Mouse (Mus musculus) inflammation-experienced regulatory T-cells, adult 6 months (primary cell): ENCODE measurements around the gene Ndufb7. TPM values are rescaled to one million over a fixed set of nuclear protein-coding genes. Genes with fewer than 3 reads are reported as not detected.
"Not testable (repeated sequence)": the region's sequence is repeated elsewhere in the genome, so short reads cannot be mapped to it uniquely, and the experiment has no call there.

Source experiments
- ATAC-seq: one replicate; pipeline ENCODE4 v1.8.0; 2017
- polyA plus RNA-seq, 3 experiments: library from polyadenylated mRNA; unstranded; fragments of 100-300 nt; shearing (Covaris generic); gene quantifications; one replicate each; pipeline ENCODE4 v1.2.1; 2017

Gene Ndufb7
- polyA plus RNA-seq: 100 to 1,000 TPM; 284 to 389 (median 291) TPM

DNA sequence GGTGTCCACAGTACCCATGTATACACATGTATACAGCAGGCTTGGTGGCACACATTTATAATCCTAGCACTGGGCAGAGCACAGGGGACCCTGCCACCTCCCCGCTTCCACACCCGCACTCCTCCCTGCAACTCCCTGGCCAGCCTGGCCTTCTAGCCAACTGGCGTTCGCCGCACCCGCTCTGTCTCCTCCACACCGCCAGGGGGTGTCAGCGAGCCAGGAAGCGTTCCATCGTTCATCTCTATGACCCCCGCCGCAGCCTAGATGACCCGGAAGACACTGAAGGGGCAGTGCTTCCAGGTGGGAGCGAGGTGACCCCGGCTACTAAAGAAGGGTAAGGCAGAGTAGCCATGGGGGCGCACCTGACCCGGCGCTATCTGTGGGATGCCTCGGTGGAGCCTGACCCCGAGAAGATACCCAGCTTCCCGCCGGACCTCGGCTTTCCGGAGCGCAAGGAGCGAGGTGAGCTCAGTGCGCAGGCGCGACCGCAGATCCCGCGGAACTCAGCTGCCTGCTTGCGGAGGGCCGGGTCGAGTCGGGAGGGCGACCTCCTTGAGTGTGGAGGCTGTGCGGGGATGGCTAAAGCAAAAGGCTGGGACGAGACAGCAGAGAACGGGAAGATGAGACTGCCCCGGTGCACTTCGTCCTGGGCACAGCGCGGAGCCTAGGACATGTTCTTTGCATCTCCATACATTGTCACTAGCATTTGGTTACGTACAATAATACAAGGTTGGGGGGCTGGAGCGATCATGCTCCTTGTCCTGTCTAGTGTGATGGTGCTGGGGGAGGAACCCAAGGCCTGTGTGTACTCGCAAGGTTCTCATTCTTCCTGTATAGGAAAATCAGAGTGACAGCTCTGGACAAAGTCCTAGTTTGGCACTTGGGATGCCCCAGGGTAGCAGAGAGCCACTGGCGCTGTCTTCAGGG is at the start of gene Ndufb7:
TSS of gene Ndufb7 (plus strand) at position 203 of the 927 bp plus-strand sequence.
- ATAC-seq: peak; percentile 93

DNA sequence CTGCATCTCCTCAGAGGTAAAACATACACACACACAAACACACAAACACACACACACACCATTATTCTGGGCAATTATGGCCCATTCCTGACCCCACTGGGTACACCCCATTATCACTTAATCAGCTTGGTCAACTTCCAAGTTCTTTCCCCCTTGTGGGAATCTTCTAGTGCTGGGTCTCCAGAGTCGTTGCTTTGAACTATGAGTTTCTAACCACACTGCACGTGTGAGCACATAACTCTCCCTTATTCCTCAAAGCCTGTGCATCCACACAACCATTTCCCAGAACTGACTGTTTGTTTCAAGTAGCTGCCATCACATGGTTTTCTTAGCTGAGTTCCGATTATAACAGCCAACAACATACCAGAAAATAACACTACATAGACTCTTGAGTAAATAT is 46.0 kb upstream of the Ndufb7 start:
- no peak for ATAC-seq

DNA sequence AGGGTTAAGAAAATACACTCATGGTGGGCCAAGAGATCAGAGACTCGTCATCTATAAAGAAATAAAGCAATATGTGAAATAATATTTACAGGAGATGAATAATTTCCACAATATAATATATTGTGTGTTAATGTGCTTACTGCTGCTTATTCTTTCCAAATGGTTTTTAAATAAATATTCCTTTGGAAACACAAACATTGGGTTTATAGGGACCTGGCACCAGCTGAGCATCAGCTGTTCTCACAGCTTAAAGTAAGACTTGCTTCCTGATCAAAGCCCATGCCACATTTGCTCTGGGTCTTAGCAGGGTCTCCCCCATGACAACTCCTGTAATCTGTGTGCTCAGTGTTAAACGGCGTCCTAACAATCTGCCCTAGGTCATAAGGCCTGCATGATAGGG is 45.6 kb upstream of the Ndufb7 start:
- not testable (repeated sequence) for ATAC-seq

DNA sequence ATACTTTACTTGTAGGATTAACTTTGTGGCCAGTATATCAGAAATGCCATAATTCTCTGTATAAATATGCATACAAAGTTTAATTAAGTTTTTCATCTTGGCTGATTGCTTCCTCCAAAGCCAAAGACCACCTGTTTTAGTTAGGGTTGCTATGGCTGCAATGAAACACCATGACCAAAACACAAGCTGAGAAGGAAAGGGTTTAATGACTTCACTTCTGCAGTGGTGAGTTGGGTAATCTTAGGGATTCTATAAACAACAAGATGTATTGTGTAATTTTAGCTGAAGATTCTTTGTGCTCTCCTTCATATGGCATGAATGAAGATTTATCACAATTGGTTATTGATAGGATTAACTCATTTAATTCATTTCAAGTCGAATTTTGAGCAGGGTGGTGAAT is 45.2 kb upstream of the Ndufb7 start:
- ATAC-seq: no peak

DNA sequence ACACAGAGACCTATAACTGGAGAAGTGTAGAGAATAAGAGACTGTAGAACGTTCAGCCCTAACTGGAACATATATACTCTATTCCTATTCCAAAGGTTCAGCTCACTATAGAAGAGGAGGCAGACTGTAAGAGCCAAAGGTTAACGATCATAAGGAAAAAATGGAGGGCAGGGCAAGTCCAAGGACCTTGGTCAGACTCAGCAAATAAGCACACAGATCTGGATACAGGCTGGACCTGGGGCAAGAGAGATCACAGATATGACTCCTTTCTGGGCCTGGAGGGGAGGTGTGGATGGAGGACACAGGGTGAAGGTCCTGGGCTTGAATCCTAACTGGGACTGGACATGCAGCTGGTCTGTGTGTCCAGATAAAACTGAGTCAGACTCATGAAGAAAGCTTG is 31.7 kb upstream of the Ndufb7 start:
- no peak for ATAC-seq

DNA sequence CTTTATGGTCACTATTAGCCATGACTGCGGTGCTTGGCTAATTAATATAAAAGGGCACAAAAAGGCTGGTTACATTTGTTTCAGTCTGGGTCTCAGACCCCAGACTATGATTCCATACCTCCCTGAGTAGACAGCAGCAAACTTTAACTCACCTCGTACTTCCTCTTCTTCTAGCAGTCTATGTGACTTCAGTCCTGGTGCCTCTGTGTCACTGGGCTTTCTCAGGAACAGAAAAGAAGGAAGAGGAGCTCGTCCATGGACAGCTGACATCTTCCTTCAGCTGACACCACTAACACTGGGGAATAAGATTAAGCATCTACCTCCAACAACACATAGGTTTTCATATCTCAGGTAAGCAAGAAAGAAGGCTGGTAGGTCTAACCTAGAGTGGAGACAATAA is 30.7 kb upstream of the Ndufb7 start, which contains the start of gene Olfr370:
TSS of gene Olfr370 (plus strand) at position 45 of the 400 bp plus-strand sequence.
- ATAC-seq: no peak

DNA sequence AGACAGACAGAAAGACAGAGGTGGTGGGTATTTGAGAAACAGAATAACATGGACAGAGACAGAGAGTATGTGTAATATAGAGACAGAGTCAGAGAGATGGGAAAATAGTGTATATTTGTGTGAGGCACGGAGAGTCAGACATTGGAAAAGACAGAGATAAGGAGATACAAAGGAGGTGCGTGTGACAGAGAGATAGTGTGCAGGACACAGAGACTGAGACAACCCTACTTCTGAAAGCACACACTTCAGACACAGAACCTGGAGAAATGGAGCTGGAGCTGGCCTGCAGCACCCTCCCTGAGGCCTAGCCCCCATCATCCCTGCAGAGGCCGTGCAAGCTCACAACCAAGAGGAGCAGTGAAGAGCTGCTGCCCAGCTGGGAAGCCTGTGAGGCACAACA is 3.8 kb upstream of the Ndufb7 start:
- ATAC-seq: no peak

DNA sequence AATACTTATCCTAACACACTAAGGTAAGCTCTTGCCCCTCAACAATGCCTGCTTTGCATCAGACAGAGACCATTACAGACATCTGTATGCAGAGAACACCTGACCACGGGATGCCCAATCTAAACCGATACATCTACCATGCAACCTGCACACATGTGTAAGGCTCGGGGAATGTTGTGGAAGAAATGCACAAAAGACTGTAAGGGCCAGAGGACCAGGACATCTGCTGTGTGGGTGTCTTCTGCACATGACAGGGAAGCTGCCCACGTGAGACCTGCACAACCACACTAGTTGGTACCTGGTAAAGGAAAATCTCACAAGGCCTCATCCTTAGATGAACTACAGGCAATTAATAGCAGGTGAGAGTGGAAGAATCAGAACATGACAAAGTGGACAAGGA is 3.2 kb upstream of the Ndufb7 start:
- no peak for ATAC-seq

DNA sequence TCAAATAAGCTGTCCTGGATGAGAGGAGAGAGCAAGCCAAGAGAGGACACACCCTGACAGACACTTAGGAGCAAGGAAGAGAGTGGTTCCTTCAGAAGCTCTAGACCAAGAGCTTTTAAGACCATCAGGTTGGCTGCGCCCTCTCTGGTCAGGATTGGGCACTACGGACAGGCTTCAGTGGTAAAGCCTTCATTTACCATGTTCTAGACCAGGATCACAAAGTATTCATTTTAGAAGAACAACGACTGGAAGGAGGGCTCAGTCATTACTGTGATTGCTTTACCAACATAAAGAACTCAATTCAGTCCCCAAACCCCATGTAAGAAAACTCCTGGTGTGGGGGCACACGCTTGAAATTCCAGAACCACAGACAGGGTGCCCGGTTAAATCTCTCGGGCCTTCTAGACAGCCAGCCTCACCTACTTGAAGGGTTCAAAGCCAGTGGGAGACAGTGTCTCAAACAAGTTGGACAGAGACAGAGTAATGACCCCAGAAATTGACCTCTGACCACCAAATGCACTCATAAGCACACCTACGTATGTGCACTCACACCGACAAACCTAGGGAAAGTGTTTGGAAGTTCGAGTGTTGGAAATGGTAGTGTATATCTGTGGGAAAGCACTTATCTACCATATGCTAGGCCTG is 618 bp upstream of the Ndufb7 start:
- ATAC-seq: no peak

DNA sequence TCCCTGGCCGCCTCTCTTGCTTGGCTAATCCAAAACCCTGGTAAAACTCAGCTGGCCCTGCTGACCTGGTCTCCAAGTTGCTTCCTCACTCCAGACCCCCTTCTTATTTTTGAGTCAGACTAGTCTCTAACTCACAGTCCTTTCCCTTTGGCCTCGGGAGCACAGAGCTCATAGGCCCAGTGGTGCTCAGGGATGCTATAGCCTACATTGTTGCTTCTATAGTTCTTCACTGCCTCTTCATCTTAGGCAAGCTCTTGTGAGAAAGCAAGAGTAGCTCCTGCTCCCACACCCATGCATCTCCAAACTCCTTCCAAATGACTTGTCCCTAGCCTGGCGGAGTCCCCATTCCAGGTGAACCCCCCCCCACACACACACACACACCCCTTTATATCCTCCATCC is 1.2 kb downstream of the Ndufb7 start:
- no peak for ATAC-seq

DNA sequence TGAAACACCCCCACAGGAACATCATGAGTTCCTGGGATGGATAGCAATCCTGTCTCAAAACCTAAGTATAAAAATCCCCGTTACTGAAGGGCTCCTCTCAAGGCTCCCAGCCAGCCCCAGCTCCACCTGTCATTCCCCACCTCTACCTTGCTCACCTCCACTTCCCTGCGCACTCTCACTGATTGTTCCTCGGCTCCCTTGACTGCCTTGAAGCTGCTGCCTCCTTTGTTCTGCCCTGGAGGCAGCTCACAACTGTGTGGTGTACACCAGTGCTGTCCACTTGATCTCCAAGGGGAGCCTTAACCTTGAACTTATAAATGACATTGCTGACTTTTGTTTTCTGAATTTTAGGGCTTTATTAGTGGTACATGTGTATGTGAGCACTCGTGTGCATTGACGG is 1.7 kb downstream of the Ndufb7 start:
- ATAC-seq: no peak

DNA sequence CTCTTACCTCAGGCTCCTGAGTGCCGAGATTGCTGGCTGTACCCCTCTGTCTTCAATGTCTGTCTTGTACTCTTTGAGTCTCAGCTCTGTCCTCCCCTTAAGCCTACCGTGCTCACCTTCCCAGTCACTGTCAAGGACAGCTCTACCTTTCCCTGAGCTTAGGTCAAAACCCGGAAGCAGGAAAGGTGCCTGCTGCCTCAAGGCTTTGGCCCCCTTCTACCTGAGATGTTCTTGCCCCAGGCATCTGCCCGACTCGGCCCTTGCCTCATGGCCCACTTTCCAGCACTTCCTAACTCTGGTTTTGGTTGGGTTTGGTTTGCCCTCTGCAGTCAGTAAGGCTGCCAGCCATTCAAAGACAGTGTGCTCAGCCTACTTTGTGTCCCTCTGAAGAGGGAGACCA is 2.3 kb downstream of the Ndufb7 start:
- ATAC-seq: no peak

DNA sequence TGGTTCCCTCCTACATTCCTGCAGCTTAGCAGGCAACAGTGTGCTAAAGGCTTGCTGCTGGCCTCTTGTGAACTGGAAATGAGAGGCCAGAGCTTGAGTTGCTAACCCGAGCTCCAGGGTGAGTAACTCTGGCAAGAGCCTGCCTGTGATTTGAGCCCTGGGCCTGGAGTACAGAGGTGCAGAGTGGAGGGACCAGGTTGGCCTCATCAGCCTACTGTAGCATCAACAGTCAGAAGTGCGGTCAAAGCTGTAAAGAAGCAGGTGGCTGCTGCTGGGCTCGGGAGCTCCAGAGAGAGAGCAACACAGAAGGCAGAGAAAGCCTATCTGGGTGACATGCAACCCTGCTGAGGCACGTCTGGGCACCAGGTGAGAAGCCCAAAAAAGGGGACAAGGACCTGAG is 2.7 kb downstream of the Ndufb7 start:
- ATAC-seq: no peak

DNA sequence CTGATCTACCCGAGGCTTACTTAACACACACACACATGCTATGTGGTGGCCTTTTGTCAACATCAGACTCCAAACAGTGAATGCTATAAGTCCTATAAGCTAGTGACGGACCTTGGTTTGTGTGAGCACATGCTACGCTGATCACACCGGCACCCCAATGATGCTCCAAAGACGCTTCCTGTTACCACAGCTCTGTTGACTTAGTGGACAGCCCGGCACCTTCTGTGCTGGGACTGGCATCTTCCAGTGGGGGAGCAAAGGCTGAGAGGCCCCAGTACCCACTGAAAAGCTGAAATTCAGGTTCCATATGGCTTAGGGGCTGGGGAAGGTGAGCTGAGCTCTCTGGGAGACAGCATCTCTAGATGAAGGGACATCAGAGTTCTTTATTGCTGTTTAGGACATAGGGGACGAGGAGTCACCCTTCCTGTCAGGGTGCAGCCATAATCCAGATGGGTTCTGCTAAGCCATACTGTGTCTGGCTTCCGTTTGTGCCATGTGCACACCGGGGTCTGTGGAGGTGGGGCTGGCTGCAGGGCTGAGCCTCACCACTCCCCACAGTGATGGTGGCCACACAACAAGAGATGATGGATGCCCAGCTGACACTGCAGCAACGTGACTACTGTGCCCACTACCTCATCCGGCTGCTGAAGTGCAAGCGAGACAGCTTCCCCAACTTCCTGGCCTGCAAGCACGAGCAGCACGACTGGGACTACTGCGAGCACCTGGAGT is 4.0 kb downstream of the Ndufb7 start:
- no peak for ATAC-seq

DNA sequence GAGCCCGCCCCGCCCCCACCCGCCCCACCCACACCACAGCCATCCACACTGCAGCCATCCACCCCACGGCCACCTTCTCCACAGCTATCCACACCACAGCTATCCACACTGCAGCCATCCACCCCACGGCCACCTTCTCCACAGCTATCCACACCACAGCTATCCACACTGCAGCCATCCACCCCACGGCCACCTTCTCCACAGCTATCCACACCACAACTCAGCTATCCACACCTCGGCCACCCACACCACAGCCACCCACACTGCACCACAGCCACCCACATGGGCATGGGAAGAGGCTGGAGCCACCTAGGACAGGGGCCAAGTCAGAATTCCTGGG is 4.5 kb downstream of the Ndufb7 start:
- not testable (repeated sequence) for ATAC-seq

DNA sequence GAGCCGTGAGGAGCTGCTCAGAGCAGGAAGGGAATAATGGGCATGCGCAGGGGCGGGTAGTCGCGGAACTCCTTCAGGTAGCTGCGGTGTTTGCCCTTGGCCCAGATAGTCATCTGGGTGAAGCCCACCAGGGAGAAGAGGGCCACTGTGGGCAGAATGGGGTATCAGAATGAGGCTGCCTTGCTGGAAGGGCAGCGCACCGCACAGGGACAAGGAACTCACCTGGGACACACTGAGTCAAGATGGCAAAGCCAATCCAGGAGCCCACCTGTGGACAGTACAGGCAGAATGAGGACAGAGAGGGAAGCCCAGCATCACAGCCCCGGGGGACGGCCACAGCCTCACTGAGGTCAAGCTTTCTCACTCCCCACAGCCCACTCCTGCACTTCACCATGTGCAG is 5.3 kb downstream of the Ndufb7 start:
- no peak for ATAC-seq

DNA sequence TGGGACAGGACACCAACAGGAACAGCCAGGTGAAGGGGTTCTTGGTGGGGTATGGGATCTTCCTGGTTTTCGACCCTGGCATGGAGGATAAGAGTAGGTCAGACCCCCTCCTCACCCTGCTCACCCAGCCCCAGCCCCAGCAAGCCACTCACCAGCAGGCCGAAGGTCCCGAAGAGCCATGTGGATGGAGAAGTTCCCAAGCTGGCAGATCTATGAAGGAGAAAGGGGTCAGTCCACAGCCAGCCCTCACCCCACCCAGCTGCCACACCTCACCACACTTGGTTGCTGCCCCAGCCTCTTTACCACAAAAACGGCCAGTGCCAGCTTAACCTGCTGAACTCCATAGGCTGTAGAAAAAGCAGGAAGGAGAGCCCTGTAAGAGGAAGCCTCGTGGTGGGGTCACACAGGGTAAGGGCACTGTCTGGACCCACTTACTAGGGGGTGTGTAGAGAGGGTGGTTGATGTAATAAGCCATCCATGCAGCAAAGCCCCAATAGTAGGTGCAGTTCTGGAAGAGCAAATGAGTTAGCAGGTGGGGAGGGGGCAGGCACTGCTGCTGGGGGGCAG is 5.9 kb downstream of the Ndufb7 start:
- ATAC-seq: no peak

DNA sequence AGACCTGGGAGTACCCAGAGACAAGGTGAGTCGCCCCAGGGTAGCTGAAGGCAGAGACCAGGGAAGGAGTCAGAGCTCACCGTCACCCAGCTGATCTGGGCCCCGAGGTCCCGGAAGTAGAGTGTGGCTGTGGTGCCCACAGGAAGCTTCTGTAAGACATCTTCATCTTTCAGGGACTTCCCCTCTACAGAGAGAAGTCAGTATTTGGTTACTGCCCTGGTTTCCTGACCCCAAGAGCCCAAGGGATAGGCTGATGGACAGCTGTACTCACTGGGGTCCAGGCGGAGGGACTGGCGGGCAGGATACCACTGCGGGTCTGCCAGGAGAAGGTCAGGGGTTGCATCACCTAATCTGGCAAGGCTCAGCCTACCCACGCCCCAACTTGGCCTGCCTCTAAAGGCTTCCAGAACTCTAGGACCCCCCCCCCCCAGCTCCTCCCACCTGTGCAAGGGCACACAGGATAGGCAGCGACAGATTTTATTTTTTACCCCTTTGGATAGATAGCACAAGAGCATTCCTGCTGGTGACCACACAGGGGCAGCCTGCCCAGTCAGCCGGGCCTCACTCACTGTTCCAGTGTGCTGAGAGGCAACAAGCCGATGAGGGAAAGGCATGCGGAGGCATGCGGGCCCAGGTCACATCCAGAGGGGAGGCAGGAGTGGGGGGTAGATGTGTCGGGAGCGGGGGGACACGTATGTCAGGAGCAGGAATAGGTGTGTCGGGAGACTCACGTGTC is 6.8 kb downstream of the Ndufb7 start:
- ATAC-seq: peak; percentile 100

DNA sequence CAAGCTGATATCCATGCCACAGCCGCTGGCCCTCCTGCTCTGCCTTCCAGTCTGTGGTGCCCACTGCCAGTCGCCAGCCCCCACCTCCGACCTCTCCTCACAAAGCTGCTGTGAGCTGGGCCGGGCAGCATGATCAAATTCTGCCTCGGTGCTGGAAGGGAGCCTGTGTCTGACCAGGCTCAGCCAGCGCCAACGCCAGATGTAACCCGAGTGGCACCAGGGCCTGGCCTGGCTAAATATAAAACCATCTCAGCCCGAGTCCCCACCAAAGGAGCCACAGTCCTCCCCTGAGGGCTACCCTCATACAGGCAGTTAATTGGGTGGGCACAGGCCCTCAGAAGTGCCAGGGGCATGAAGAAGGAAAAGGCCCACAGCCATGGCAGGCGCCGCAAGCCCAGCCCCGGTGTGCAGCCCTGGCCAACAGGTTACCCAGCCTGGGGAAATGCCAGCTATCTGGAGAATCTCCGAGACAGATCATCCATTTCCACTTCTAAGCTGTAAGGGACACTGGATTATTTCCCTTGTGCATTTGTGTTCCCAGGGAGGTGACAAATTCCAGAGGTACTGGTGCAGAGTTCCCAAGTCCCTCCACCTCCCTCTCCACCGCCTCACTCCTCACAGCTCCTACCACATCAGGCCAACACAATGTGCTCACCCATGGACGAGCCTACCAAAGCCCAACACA is 8.3 kb downstream of the Ndufb7 start:
- ATAC-seq: no peak

DNA sequence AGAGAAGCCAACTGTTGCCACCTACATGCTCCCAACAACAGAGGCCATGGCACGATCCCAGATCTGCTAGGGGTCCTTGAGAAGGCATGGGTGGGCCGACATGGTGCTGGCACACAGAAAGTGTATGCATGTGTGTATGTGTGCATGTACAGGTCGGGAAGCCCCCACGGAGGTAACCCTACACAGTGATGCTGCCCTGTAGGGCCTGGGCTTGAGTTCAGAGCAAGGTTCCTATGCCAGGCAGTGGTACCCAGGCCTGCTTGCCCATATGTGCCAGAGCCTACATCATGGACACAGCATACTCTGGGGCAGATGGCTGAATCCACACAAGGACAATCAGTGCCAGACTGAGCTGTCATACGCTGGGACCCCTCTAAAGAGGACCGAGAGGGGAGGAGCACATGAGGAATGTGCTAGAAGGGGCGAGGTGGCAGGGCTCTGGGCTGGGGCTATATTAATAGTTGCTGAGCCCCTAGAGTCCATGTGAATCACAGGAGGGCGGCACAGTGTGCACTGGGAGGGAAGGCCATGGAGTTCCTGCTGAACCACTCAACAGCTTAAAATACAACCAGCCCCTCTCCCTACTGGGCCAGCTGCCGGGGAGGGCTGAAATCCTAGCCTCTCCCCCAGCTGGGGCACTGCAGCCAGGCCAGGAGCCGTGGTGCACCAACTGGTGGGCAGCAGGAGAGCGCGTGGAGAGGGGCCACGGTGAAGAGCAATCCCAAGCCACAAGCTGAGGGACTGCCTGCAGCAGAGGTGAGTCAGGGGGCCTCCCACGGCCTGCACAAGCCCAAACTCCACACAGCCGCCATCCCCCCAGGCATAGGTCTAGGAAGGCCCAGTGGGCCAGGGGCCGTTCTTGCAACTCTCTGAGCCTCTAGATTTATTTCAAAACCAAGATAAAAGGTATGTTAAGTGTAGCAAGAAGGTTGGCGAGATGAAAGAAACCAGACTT is 9.4 kb downstream of the Ndufb7 start:
- ATAC-seq: no peak

DNA sequence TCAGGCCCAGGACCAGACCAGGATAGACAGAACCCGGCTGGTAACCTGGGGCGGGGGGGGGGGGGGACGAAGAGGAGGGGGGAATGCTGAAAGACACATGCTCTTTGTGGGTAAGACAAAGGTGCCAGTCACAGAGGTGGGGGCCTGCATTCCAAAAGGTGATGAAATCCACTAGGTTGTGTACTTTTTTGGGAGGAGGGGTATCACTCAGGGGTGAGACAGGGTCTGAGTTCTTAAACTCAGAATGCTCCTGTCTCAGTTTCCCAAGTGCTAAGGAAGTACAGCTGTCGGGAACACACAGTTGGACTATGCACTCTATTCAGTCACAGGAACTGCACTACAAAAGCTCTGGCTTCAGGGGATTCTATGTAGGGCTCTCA is 10.0 kb downstream of the Ndufb7 start:
- no peak for ATAC-seq
